Mouse (Mus musculus) spleen, adult 2 months (tissue): ENCODE results near the gene Ptbp3. TPM values are rescaled to one million over a fixed set of nuclear protein-coding genes. Genes with fewer than 3 reads are reported as not detected.
A peak's percentile ranks its signal among the peaks of the same experiment; 100 is the strongest.

Experiments
- DNase-seq, 2 experiments: peaks; one replicate each; pipeline versions ENCODE4 v3.0.0 to v3.0.0-alpha.2; 2012 to 2021; ENCODE audit warnings: low spot score in 2 of 2, low read depth in 1 of 2
- H3K27ac ChIP-seq: fragments of 200-500 bp; 2 replicates; pipeline ENCODE4 v1.5.1; 2012; ENCODE audit warnings: low read length, inconsistent platforms; ENCODE audit not compliant: insufficient read depth
- H3K27me3 ChIP-seq: fragments of 200-500 bp; 2 replicates; pipeline ENCODE4 v1.6.1; 2012; ENCODE audit warnings: mild to moderate bottlenecking, moderate library complexity, low read length, inconsistent platforms; ENCODE audit not compliant: control insufficient read depth, insufficient read depth
- H3K36me3 ChIP-seq: fragments of 200-500 bp; 2 replicates; pipeline ENCODE4 v1.6.1; 2012; ENCODE audit warnings: mild to moderate bottlenecking, low read length, inconsistent platforms; ENCODE audit not compliant: control insufficient read depth, insufficient read depth
- H3K4me1 ChIP-seq: fragments of 200-500 bp; 2 replicates; pipeline ENCODE4 v1.6.1; 2011; ENCODE audit warnings: inconsistent platforms; ENCODE audit not compliant: control insufficient read depth, insufficient read depth, insufficient read length
- H3K4me3 ChIP-seq: fragments of 200-500 bp; 2 replicates; pipeline ENCODE4 v1.5.1; 2011; ENCODE audit warnings: mild to moderate bottlenecking, inconsistent platforms; ENCODE audit not compliant: insufficient read depth, insufficient read length; ENCODE audit errors: extremely low read depth
- CTCF ChIP-seq: fragments of 200-500 bp; IDR thresholded peaks from 2 replicates; pipeline ENCODE4 v1.5.1; 2011; ENCODE audit warnings: mild to moderate bottlenecking, inconsistent platforms; ENCODE audit not compliant: insufficient read depth, insufficient read length, insufficient replicate concordance; ENCODE audit errors: extremely low read depth
- POLR2A ChIP-seq: fragments of 200-500 bp; IDR thresholded peaks from 2 replicates; pipeline ENCODE4 v1.6.1; 2011; ENCODE audit warnings: low read depth, low read length, inconsistent platforms
- WGBS: fragments of 180-500 bp; shearing (Covaris S2); methylation state at CpG from one replicate; pipeline ENCODE4 v1.1.7; 2018; 5-methylcytosine and 5-hydroxymethylcytosine counted together
- polyA plus RNA-seq: library from polyadenylated mRNA; depleted of rRNA; stranded (reverse); fragments of >200 nt; gene quantifications from 2 replicates; pipeline ENCODE4 v1.2.3, GENCODE M21; 2012; rRNA removed

The Ptbp3 gene
- polyA plus RNA-seq: 49.8 and 53.0 TPM in 2 replicates

DNA sequence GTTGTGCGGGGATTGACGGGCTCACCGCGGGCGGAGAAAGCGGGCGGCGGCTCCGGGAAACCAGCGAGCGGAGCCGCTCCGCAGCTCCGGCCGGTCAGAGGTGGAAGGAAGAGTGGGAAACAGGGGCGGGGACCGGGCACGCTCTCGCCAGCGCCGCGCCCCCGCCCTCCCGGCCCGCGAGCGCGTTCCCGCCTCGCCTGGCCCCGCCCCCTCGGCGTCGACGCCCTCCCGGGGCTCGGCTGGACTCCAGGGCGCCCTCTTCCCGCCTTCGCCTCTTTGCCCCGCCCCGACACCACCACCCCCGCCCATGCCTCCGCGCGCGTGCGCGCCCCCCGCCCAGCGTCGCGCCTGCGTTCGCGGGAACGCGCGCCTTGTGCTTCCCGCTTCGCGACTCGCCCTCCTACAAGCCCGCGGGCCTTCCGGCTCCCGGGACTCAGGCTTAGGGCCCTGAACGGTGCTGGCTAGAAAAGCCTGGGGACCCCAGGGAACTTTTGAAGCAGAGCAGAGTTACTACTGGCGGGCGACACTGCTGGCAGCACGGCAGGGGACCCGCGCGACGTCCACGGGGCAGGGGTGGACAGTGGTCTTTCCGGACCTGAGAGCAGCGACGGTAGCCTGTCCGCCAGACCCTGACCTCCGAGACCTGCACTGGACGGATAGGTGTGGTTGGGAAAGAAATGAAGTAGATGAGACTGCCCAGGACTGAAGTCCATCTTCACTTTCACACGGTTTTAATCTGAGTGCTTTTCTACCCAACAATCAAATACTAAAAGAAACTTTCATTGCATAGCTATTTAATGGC is at the start of gene Ptbp3:
Gene Ptbp3, minus strand, starts transcription at position 190 of the 802 bp plus-strand sequence.
- DNase-seq: peak; percentile 85 to 90
- no peaks in the 10 kb centered on the region for H3K27me3 ChIP-seq
- H3K36me3 ChIP-seq: no peaks in the 10 kb centered on the region
- TF ChIP-seq POLR2A (peak; percentile 69), CTCF (no peak)
- peak within 1 kb of the TSS; percentile 100 for H3K27ac ChIP-seq
- peaks cover 7% of the 10 kb centered on the region for H3K4me1 ChIP-seq
- under 1% methylated on average over 55 of the region's 83 CpGs for WGBS
- H3K4me3 ChIP-seq: peak within 1 kb of the TSS; percentile 100

DNA sequence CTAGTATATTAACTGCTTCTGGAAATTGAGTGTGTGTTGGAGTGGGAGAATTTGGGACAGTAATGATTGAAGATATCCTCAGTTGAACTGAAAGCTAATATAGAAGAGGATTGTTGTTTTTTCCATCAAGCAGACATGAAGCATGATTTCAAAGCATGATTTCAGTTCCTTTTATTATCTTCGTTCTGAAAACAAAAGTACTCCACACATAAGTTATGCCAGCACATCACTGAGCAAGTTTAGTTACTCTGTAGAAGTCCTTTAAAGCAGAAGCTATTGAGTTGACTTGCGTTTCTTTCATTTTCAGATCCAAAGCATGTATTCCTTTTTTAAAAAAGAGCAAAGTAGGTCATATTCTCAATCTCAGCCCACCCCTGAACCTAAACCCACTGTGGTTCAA is 47.4 kb upstream of the Ptbp3 start:
- TF ChIP-seq CTCF: no peak
- TF ChIP-seq POLR2A: no peak
- H3K27me3 ChIP-seq: no peaks in the 10 kb centered on the region
- H3K27ac ChIP-seq: peak overlapping the region; percentile 61; the same call in 1 of the 2 replicates
- H3K4me3 ChIP-seq: no peak overlapping the region
- no peaks in the 10 kb centered on the region for H3K36me3 ChIP-seq
- 35% methylated on average over 2 of the region's 2 CpGs for WGBS
- H3K4me1 ChIP-seq: peaks cover 2% of the 10 kb centered on the region
- DNase-seq: no peak

DNA sequence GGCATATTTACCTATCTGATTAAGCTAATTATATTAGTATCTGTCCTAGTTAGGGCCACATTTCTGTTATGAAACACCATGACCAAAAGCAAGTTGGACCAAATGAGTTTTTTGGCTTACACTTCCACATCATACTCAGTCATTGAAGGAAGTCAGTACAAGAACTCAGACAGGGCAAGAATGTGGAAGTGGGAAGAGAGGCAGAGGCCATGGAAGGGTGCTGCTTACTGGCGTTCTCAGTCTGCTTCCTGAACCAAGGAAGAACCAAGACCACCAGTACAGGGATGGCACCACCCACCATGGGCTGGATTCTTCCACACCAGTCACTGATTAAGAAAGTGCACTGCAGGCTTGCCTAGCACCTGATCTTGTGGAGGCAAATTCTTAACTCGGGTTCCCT is 45.5 kb upstream of the Ptbp3 start:
- Histone ChIP-seq H3K4me1 (peaks cover 2% of the 10 kb centered on the region), H3K4me3 (no peak overlapping the region), H3K36me3 (no peaks in the 10 kb centered on the region), H3K27me3 (no peaks in the 10 kb centered on the region), H3K27ac (no peak overlapping the region)
- no peak for DNase-seq
- WGBS: 67% methylated on average over 2 of the region's 2 CpGs
- no peak for TF ChIP-seq CTCF

DNA sequence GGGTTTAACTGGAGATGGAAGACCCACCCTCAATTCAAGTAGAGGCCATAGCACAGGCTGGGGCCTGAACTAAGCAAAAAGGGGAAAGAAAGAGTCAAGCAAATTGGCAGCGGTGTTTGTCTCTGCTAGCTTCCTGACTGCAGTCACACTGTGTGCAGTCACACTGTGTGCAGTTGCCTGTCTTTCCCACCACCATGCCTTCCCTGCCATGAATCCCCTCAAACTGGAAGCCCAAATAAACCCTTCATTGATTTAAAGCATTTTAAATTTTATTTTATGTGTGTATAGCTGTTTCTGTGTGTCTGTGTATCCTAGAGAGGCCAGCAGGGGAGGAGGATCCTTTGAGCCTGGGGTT is 38.7 kb upstream of the Ptbp3 start:
- H3K27ac ChIP-seq: no peak overlapping the region
- TF ChIP-seq CTCF (no peak), POLR2A (no peak)
- DNase-seq: no peak
- no peak overlapping the region for H3K4me3 ChIP-seq
- H3K27me3 ChIP-seq: no peaks in the 10 kb centered on the region
- H3K4me1 ChIP-seq: no peaks in the 10 kb centered on the region
- 100% methylated on average over 1 of the region's 1 CpGs for WGBS
- H3K36me3 ChIP-seq: no peaks in the 10 kb centered on the region

DNA sequence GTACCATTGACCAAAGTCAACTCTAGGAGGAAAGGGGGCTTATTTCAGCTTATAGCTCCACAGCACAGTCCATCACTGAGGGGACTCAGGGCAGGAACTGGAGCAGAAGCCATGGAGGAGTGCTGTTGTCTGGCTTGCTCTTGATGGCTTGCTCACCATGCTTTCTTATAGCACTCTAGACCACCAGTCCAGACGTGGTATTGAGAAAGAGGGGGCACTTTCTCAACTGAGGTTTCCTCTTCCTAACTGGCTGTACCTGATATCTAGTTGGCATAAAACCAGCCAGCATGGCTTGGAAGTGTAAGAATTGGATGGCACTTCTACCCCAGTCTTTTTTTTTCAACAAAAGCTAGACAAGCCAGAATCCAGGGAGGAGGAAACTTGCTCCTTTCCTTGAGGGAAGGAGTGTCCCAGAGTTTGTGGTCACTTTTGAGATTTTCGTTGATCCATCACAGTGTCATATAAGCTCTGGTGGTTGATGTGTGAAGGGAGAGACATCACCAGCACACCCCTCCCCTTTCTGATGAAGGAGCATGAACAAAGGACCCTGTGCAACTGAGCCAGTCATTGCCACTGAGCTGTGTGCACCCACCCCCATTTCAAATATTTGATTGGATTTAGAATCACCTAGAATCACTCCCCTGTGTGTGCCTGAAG is 38.2 kb upstream of the Ptbp3 start:
- WGBS: 74% methylated on average over 2 of the region's 2 CpGs
- Histone ChIP-seq H3K27me3 (no peaks in the 10 kb centered on the region), H3K4me3 (no peak overlapping the region), H3K36me3 (no peaks in the 10 kb centered on the region), H3K27ac (no peak overlapping the region), H3K4me1 (no peaks in the 10 kb centered on the region)
- DNase-seq: no peak
- TF ChIP-seq CTCF (no peak), POLR2A (no peak)

DNA sequence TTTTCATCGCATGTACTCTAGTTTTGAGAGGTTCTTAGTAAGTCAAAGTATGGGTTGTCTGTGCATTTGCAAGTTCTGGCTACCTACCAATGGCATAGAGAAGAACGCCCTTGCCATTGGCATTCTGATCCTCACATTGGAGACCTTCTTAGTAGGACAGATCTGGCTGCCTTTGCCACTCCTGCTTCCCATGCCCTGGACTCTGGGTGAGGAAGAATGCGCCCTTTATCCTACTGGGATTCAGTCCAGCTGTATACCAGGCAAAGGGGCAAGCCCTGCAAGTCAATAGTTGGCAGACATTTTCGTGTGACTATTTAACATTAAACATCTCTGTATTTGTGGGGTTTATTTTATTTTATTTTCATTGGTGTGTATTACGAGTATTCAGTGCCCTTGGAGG is 35.9 kb upstream of the Ptbp3 start:
- no peak overlapping the region for H3K27ac ChIP-seq
- TF ChIP-seq CTCF (no peak), POLR2A (no peak)
- no peak for DNase-seq
- peaks cover 3% of the 10 kb centered on the region; the same call in 1 of the 2 replicates for H3K4me1 ChIP-seq
- WGBS: 90% methylated on average over 5 of the region's 5 CpGs
- no peak overlapping the region for H3K4me3 ChIP-seq
- no peaks in the 10 kb centered on the region for H3K27me3 ChIP-seq
- no peaks in the 10 kb centered on the region for H3K36me3 ChIP-seq

DNA sequence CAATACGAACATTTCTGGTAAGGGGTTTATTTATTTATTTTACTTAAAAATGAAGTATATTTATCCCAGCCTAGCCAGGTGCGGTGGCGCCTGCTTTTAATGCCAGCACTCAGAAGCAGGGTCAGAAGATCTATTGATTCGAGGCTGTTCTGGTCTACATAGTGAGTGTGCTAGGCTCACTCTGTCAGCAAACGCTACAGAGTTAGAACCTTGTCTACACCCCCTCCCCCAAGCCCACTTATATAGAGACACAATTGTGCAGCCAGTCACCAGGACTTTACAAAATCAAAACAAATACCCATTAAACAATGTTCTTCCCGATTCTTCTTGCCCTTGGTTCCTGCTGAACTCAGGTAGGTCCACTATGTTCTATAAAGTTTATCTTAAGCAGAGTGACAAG is 33.0 kb upstream of the Ptbp3 start:
- H3K27ac ChIP-seq: no peak overlapping the region

More for the DNA sequence above, 33.0 kb upstream of the Ptbp3 start:
- no peaks in the 10 kb centered on the region for H3K27me3 ChIP-seq
- H3K36me3 ChIP-seq: no peaks in the 10 kb centered on the region
- 44% methylated on average over 6 of the region's 6 CpGs for WGBS
- peaks cover 3% of the 10 kb centered on the region; the same call in 1 of the 2 replicates for H3K4me1 ChIP-seq
- DNase-seq: no peak
- H3K4me3 ChIP-seq: no peak overlapping the region; the same call in none of the 2 replicates
- TF ChIP-seq POLR2A (no peak), CTCF (no peak)
